Mouse (Mus musculus): ENCODE results near the gene Elof1.

DNA sequence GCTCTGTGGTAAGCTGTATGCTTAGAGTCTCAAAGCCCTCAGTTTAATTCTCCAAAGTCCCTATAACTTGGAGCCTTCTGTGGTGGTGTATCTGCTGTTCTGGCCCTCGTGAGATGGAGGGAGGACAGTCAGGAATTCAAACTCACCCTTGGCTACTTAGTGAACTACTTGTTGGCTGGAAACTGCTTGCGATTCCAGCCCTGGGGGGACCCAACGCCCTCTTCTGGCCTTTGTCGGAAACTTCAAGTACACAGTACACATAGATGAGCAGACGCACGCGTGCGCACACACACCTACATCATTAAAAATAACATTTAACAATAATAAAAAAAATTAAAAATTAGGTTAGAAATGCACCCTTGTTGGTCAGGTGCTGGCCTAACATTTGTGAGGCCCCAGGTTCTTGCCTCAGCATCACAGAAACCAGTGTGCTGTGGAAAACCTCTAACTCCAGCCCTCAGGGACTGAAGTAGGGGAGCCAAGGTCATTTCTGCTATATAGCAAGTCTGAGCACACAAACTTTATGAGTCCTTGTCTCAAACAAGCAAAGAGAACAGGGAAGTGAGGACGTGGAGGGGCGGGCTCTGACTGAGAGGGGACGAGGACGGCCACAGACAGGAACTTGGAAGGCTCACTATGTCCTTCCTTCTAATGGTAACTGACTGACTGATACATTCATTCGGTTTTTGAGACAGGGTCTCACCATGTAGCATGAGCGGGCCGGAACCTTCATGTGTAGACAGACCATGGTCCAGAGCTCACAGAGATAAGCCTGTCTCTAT is 8.5 kb upstream of the Elof1 start:
- TF ChIP-seq POLR2A (IDR thresholded peaks at IDR 0.05; ENCODE audit: borderline replicate concordance, extremely low read depth, insufficient read depth, insufficient read length, poor library complexity, severe bottlenecking) (no peak), CTCF (IDR thresholded peaks at IDR 0.05; ENCODE audit: borderline replicate concordance, extremely low read depth, insufficient read depth, insufficient read length) (no peak)

Measured in brain, embryonic 14.5 days (tissue).